Comparison of ENCODE assay signal across 8 mouse cellular contexts in genomic region chr8:117156866-117157768, GRCm38 (mm10). TPM values are rescaled to one million over a fixed set of nuclear protein-coding genes. Genes with fewer than 3 reads are reported as not detected.
DNase-seq lines count a peak whose midpoint lies in the region; ATAC-seq and TF ChIP-seq lines count a peak whose summit lies in the region.

No protein-coding gene starts in this region.

- TF ChIP-seq POLR2A in bone marrow, adult 2 months (IDR thresholded peaks at IDR 0.05; ENCODE audit: borderline replicate concordance, control insufficient read depth, low read depth, low read length): no peak

- H3K27me3 ChIP-seq in hindbrain, embryonic 12.5 days: no peaks in the 10 kb centered on the region
- no peaks in the 10 kb centered on the region for H3K27me3 ChIP-seq in midbrain, embryonic 13.5 days

- DNase-seq in layer of hippocampus, adult 2 months (ENCODE audit: low spot score in 2 of 2): no peak
- DNase-seq in layer of hippocampus, adult 8-10 months (ENCODE audit: low spot score in 2 of 2): no peak
- DNase-seq in gastrocnemius, postnatal 10 days: no peak
- no peak for DNase-seq in ovary, postnatal 10 days (ENCODE audit: low spot score)
- no peak for DNase-seq in spleen, adult 18-20 months

- TF ChIP-seq CTCF in layer of hippocampus, adult 2 months (conservative IDR thresholded peaks at IDR 0.05): no peak
- TF ChIP-seq CTCF in bone marrow, adult 2 months (IDR thresholded peaks at IDR 0.05; ENCODE audit: control insufficient read depth, insufficient read depth, low read length): no peak

- H3K4me3 ChIP-seq in layer of hippocampus, adult 2 months: peak overlapping the region; percentile 77
- H3K4me3 ChIP-seq in bone marrow, adult 2 months (replicated peaks; ENCODE audit: control insufficient read depth, low read depth, low read length): peak overlapping the region; percentile 87
- peak overlapping the region; percentile 94 for H3K4me3 ChIP-seq in hindbrain, embryonic 12.5 days
- peak overlapping the region; percentile 92 for H3K4me3 ChIP-seq in midbrain, embryonic 13.5 days (replicated peaks)

- no peaks in the 10 kb centered on the region for H3K36me3 ChIP-seq in hindbrain, embryonic 12.5 days
- no peaks in the 10 kb centered on the region for H3K36me3 ChIP-seq in midbrain, embryonic 13.5 days

- H3K27ac ChIP-seq in layer of hippocampus, adult 2 months: peak overlapping the region; percentile 90
- peak overlapping the region; percentile 64 for H3K27ac ChIP-seq in bone marrow, adult 2 months (ENCODE audit: control insufficient read depth, insufficient read depth, low read depth, low read length, poor library complexity)
- H3K27ac ChIP-seq in hindbrain, embryonic 12.5 days: peak overlapping the region; percentile 84
- peak overlapping the region; percentile 84 for H3K27ac ChIP-seq in midbrain, embryonic 13.5 days

- no peaks in the 10 kb centered on the region; the same call in 1 of the 2 replicates for H3K4me1 ChIP-seq in bone marrow, adult 2 months (ENCODE audit: control insufficient read depth, insufficient read depth, low read length)
- peaks cover 37% of the 10 kb centered on the region for H3K4me1 ChIP-seq in hindbrain, embryonic 12.5 days
- H3K4me1 ChIP-seq in midbrain, embryonic 13.5 days (replicated peaks): peaks cover 42% of the 10 kb centered on the region

- H3K4me2 ChIP-seq in hindbrain, embryonic 12.5 days (replicated peaks): peak overlapping the region; percentile 93
- peak overlapping the region; percentile 80 for H3K4me2 ChIP-seq in midbrain, embryonic 13.5 days (replicated peaks)

- H3K9ac ChIP-seq in hindbrain, embryonic 12.5 days: peak overlapping the region; percentile 77
- H3K9ac ChIP-seq in midbrain, embryonic 13.5 days (replicated peaks): peak overlapping the region; percentile 86

- H3K9me3 ChIP-seq in hindbrain, embryonic 12.5 days (replicated peaks): no peaks in the 10 kb centered on the region
- H3K9me3 ChIP-seq in midbrain, embryonic 13.5 days: no peaks in the 10 kb centered on the region

- ATAC-seq in hindbrain, embryonic 12.5 days (ENCODE audit: low FRiP score): peak; percentile 37
- peak; percentile 18; the same call in 1 of the 2 replicates for ATAC-seq in midbrain, embryonic 13.5 days

- WGBS in bone marrow, adult 2 months: 4% methylated on average over 33 of the region's 33 CpGs
- WGBS in hindbrain, embryonic 12.5 days: 12% methylated on average over 33 of the region's 33 CpGs
- WGBS in midbrain, embryonic 13.5 days: 12% methylated on average over 33 of the region's 33 CpGs

RNA-seq across cellular contexts. Expression of gene Gan, which starts 0.8 kb away (rescaled TPM):
- total RNA-seq in layer of hippocampus, adult 2 months (2021): 10 to 100 TPM; 16.6 to 17.6 TPM
- total RNA-seq in layer of hippocampus, adult 8-10 months (2022): 10 to 100 TPM; 18.1 to 20.3 (median 19.0) TPM
- polyA plus RNA-seq in bone marrow, adult 2 months (2011; ENCODE audit: insufficient read depth, insufficient read length, low replicate concordance, missing spikeins): 2.9 and 3.1 TPM in 2 replicates
- 3.1 and 3.6 TPM in 2 replicates for polyA plus RNA-seq in hindbrain, embryonic 12.5 days (2016; fragmentation: Nextera tagmentation; extraction: Ambion mirVana)
- polyA plus RNA-seq in midbrain, embryonic 13.5 days (2015; fragmentation: Nextera tagmentation; extraction: Ambion mirVana): 2.9 and 3.0 TPM in 2 replicates
- 1 to 10 TPM; 4.8 to 6.5 TPM for total RNA-seq in gastrocnemius, postnatal 10 days (2021)
